Mouse (Mus musculus) lung, postnatal 36 days (tissue): Measurements from ENCODE around the gene Scap.

Experiments used
- DNase-seq: peaks from one replicate; pipeline ENCODE4 v3.0.0; 2022; ENCODE audit warnings: mixed read lengths

The Scap gene

GRCm38 (mm10) chr9:110333135-110333895 is at the start of gene Scap:
Gene Scap, plus strand, starts transcription at chr9:110333288.
- peak; percentile 97 for DNase-seq

- DNase-seq, result no peak
Observed at GRCm38 (mm10) chr9:110284075-110284697, 48.9 kb upstream of the Scap start.

- DNase-seq, result no peak
Observed at GRCm38 (mm10) chr9:110287321-110287924, 45.7 kb upstream of the Scap start.

GRCm38 (mm10) chr9:110293254-110293718 is 39.8 kb upstream of the Scap start:
- no peak for DNase-seq

- no peak for DNase-seq
Observed at GRCm38 (mm10) chr9:110293873-110294415, 39.1 kb upstream of the Scap start.

GRCm38 (mm10) chr9:110294786-110295185 is 38.3 kb upstream of the Scap start:
- no peak for DNase-seq

- DNase-seq, result peak; percentile 86
Observed at GRCm38 (mm10) chr9:110296867-110297627, 36.0 kb upstream of the Scap start.

GRCm38 (mm10) chr9:110304516-110304915 is 28.6 kb upstream of the Scap start:
- DNase-seq, result no peak

- peak; percentile 94 for DNase-seq
Observed at GRCm38 (mm10) chr9:110304969-110305651, 28.0 kb upstream of the Scap start, which contains the start of gene Elp6. Gene Elp6, plus strand, starts transcription at chr9:110305173.

- DNase-seq, result no peak
Observed at GRCm38 (mm10) chr9:110306371-110306770, 26.7 kb upstream of the Scap start.

- DNase-seq, result no peak
Observed at GRCm38 (mm10) chr9:110314706-110315105, 18.4 kb upstream of the Scap start.

GRCm38 (mm10) chr9:110315410-110315809 is 17.7 kb upstream of the Scap start:
- DNase-seq, result no peak

GRCm38 (mm10) chr9:110315904-110316303 is 17.2 kb upstream of the Scap start:
- DNase-seq, result no peak

GRCm38 (mm10) chr9:110316503-110316902 is 16.6 kb upstream of the Scap start:
- no peak for DNase-seq

- no peak for DNase-seq
Observed at GRCm38 (mm10) chr9:110320769-110321168, 12.3 kb upstream of the Scap start.

- DNase-seq, result no peak
Observed at GRCm38 (mm10) chr9:110322972-110323371, 10.1 kb upstream of the Scap start.

- DNase-seq, result no peak
Observed at GRCm38 (mm10) chr9:110324181-110324580, 8.9 kb upstream of the Scap start.

GRCm38 (mm10) chr9:110328178-110328577 is 4.9 kb upstream of the Scap start:
- DNase-seq, result no peak

- DNase-seq, result no peak
Observed at GRCm38 (mm10) chr9:110328946-110329630, 4.0 kb upstream of the Scap start.

GRCm38 (mm10) chr9:110329655-110330054 is 3.4 kb upstream of the Scap start:
- DNase-seq, result no peak

GRCm38 (mm10) chr9:110330341-110330740 is 2.7 kb upstream of the Scap start:
- no peak for DNase-seq
